8 mouse cellular contexts compared by ENCODE assay signal in genomic region chr12:102439632-102440023, GRCm38 (mm10). TPM values are rescaled to one million over a fixed set of nuclear protein-coding genes. Genes with fewer than 3 reads are reported as not detected.
DNase-seq lines count a peak whose midpoint lies in the region; ATAC-seq lines count a peak whose summit lies in the region.

Gene Lgmn (minus strand): TSS chr12:102439813.

- peak within 1 kb of the TSS; percentile 59 for H3K9ac ChIP-seq in intestine, embryonic 14.5 days (ENCODE audit: low read length)

- peak within 1 kb of the TSS; percentile 67 for H3K4me3 ChIP-seq in intestine, embryonic 14.5 days (ENCODE audit: low read depth, low read length)

- peak; percentile 99 for DNase-seq in adrenal gland, adult (ENCODE audit: inconsistent age in 2 of 2, low spot score in 1 of 2)
- peak; percentile 99 for DNase-seq in embryo, embryonic 10.5 days (ENCODE audit: low spot score)
- DNase-seq in gastrocnemius, postnatal 25 days, result peak; percentile 97
- peak; percentile 98 for DNase-seq in intestine, embryonic 14.5 days (ENCODE audit: low spot score)
- peak; percentile 99 for DNase-seq in left cerebral cortex, postnatal 14 days (ENCODE audit: low spot score in 2 of 2)
- DNase-seq in mesoderm, embryonic 11.5 days (ENCODE audit: low read depth, low spot score), result peak; percentile 97
- DNase-seq in right cerebral cortex, postnatal 36 days (ENCODE audit: low spot score in 2 of 2), result peak; percentile 99
- DNase-seq in yolk sac, embryonic 10.5 days (ENCODE audit: low spot score), result peak; percentile 98

- H3K27ac ChIP-seq in intestine, embryonic 14.5 days (ENCODE audit: low read depth), result no peak within 1 kb of the TSS

- WGBS in intestine, embryonic 14.5 days, result 1% methylated on average over 28 of the region's 28 CpGs

- H3K4me2 ChIP-seq in intestine, embryonic 14.5 days (ENCODE audit: low read length), result peak within 1 kb of the TSS; percentile 73

- ATAC-seq in intestine, embryonic 14.5 days (replicated peaks; ENCODE audit: low FRiP score, low TSS enrichment, low read depth), result peak; percentile 99

- no peaks in the 10 kb centered on the region for H3K9me3 ChIP-seq in intestine, embryonic 14.5 days (ENCODE audit: control insufficient read depth, low read length)

- intact Hi-C loops in left cerebral cortex, postnatal 14 days (cut with DNase I), result no loop called here

- H3K4me1 ChIP-seq in intestine, embryonic 14.5 days (replicated peaks; ENCODE audit: control insufficient read depth, insufficient read depth, low read length), result peaks cover 10% of the 10 kb centered on the region

- H3K27me3 ChIP-seq in intestine, embryonic 14.5 days (replicated peaks; ENCODE audit: control insufficient read depth, insufficient read depth, low read length), result no peaks in the 10 kb centered on the region

- H3K36me3 ChIP-seq in intestine, embryonic 14.5 days (ENCODE audit: control insufficient read depth, insufficient read depth, low read length), result no peaks in the 10 kb centered on the region

RNA-seq across cellular contexts. Expression of gene Lgmn, which starts in this region (rescaled TPM):
- 10 to 100 TPM; 29.4 to 31.9 TPM for total RNA-seq in gastrocnemius, postnatal 25 days (2021)
- 79.6 and 82.7 TPM in 2 replicates for polyA plus RNA-seq in intestine, embryonic 14.5 days (2014; fragmentation: Nextera tagmentation; extraction: Ambion mirVana)
- total RNA-seq in left cerebral cortex, postnatal 14 days (2021), result 100 to 1,000 TPM; 117 to 127 TPM
